Mouse (Mus musculus) heart, postnatal 25 days (tissue): Measurements from ENCODE around the gene Borcs7. TPM values are rescaled to one million over a fixed set of nuclear protein-coding genes. Genes with fewer than 3 reads are reported as not detected.

Experiments
- DNase-seq: peaks from one replicate; pipeline ENCODE4 v3.0.0; 2022; ENCODE audit warnings: low spot score
- intact Hi-C: fragments of 180-260 bp; cut with DNase I; formaldehyde crosslinking; loops from one replicate; pipeline ENCODE4 v1.15.1; 2025
- total RNA-seq, 2 experiments: library from RNA; stranded (reverse); gene quantifications; 2 replicates each; pipeline ENCODE4 v1.2.3; 2021

The Borcs7 gene
- total RNA-seq: 1 to 10 TPM; 7.8 to 8.8 TPM

GRCm38 (mm10) chr19:46689460-46690372 is at the start of gene Borcs7:
Gene Borcs7 (plus strand): TSS chr19:46689906.
- intact Hi-C loops: loop anchor here (2.0 to 5.0 kb wide), 2 partner anchors 17 to 43 kb away; partner anchors contain the start of gene As3mt

GRCm38 (mm10) chr19:46640780-46641179 is 48.9 kb upstream of the Borcs7 start:
- intact Hi-C loops: loop anchor here (2.0 kb wide), 1 partner anchor 16 kb away; no protein-coding TSS in a partner anchor
- no peak for DNase-seq

More at GRCm38 (mm10) chr19:46689460-46690372, at the start of gene Borcs7:
- DNase-seq: peak; percentile 74

GRCm38 (mm10) chr19:46641420-46642085 is 48.2 kb upstream of the Borcs7 start:
- peak; percentile 62 for DNase-seq
- intact Hi-C loops: loop anchor here (2.0 kb wide), 1 partner anchor 17 kb away; no protein-coding TSS in a partner anchor

GRCm38 (mm10) chr19:46642136-46642753 is 47.5 kb upstream of the Borcs7 start:
- intact Hi-C loops: no loop called here
- no peak for DNase-seq

- intact Hi-C loops: no loop called here
- no peak for DNase-seq
Measured at GRCm38 (mm10) chr19:46643236-46643635, 46.5 kb upstream of the Borcs7 start.

GRCm38 (mm10) chr19:46644343-46644792 is 45.3 kb upstream of the Borcs7 start:
- intact Hi-C loops: no loop called here
- DNase-seq: no peak

GRCm38 (mm10) chr19:46644793-46645602 is 44.7 kb upstream of the Borcs7 start:
- DNase-seq: peak; percentile 71
- intact Hi-C loops: loop anchor here (1.0 kb wide), 1 partner anchor 21 kb away; no protein-coding TSS in a partner anchor

- intact Hi-C loops: no loop called here
Measured at GRCm38 (mm10) chr19:46646041-46646481, 43.6 kb upstream of the Borcs7 start.

GRCm38 (mm10) chr19:46647254-46647653 is 42.5 kb upstream of the Borcs7 start:
- intact Hi-C loops: no loop called here
- DNase-seq: peak; percentile 61

More at GRCm38 (mm10) chr19:46646041-46646481, 43.6 kb upstream of the Borcs7 start:
- no peak for DNase-seq

- intact Hi-C loops: loop anchor here (2.0 kb wide), 1 partner anchor 41 kb away; no protein-coding TSS in a partner anchor
- no peak for DNase-seq
Measured at GRCm38 (mm10) chr19:46647850-46648249, 41.9 kb upstream of the Borcs7 start.

- DNase-seq: no peak
- intact Hi-C loops: loop anchor here (2.0 kb wide), 1 partner anchor 42 kb away; no protein-coding TSS in a partner anchor
Measured at GRCm38 (mm10) chr19:46648565-46648964, 41.1 kb upstream of the Borcs7 start.

- intact Hi-C loops: no loop called here
- no peak for DNase-seq
Measured at GRCm38 (mm10) chr19:46653188-46653587, 36.5 kb upstream of the Borcs7 start.

- intact Hi-C loops: no loop called here
Measured at GRCm38 (mm10) chr19:46653616-46654235, 36.0 kb upstream of the Borcs7 start.

GRCm38 (mm10) chr19:46655626-46656025 is 34.1 kb upstream of the Borcs7 start:
- DNase-seq: no peak
- intact Hi-C loops: loop anchor here (5.0 kb wide), 1 partner anchor 68 kb away; no protein-coding TSS in a partner anchor

More at GRCm38 (mm10) chr19:46653616-46654235, 36.0 kb upstream of the Borcs7 start:
- DNase-seq: no peak

GRCm38 (mm10) chr19:46656151-46656840 is 33.4 kb upstream of the Borcs7 start:
- no peak for DNase-seq
- intact Hi-C loops: loop anchor here (5.0 kb wide), 1 partner anchor 69 kb away; no protein-coding TSS in a partner anchor

- no peak for DNase-seq
- intact Hi-C loops: loop anchor here (5.0 kb wide), 1 partner anchor 70 kb away; no protein-coding TSS in a partner anchor
Measured at GRCm38 (mm10) chr19:46657339-46658020, 32.2 kb upstream of the Borcs7 start.

GRCm38 (mm10) chr19:46658348-46658747 is 31.4 kb upstream of the Borcs7 start:
- intact Hi-C loops: loop anchor here (5.0 kb wide), 1 partner anchor 71 kb away; no protein-coding TSS in a partner anchor
- DNase-seq: no peak
